Mouse (Mus musculus) E14TG2a.4 (cell line): ENCODE results near the gene Cgnl1.
A peak's percentile ranks its signal among the peaks of the same experiment; 100 is the strongest.

Source experiments
- H3K27me3 ChIP-seq: 2 replicates; pipeline ENCODE4 v1.6.1; 2014; ENCODE audit warnings: low read length, control low read depth; ENCODE audit not compliant: insufficient read depth
- H3K36me3 ChIP-seq: 2 replicates; pipeline ENCODE4 v1.6.1; 2014; ENCODE audit warnings: low read length, control low read depth; ENCODE audit not compliant: insufficient read depth
- H3K4me1 ChIP-seq: replicated peaks from 2 replicates; pipeline ENCODE4 v1.6.1; 2014; ENCODE audit warnings: low read depth, low read length, control low read depth
- H3K4me3 ChIP-seq: replicated peaks from 2 replicates; pipeline ENCODE4 v1.5.1; 2014; ENCODE audit warnings: mild to moderate bottlenecking, low read length
- H3K9me3 ChIP-seq: 2 replicates; pipeline ENCODE4 v1.6.1; 2014; ENCODE audit warnings: low read length, control low read depth
- CTCF ChIP-seq: conservative IDR thresholded peaks from 2 replicates; pipeline ENCODE4 v1.5.1; 2014; ENCODE audit warnings: low read length
- NANOG ChIP-seq: IDR thresholded peaks from 2 replicates; pipeline ENCODE4 v1.6.1; 2014; ENCODE audit warnings: borderline replicate concordance, low read length, mixed read lengths
- POU5F1 ChIP-seq: IDR thresholded peaks from 2 replicates; pipeline ENCODE4 v1.6.1; 2014; ENCODE audit warnings: low read length, borderline replicate concordance

The Cgnl1 gene

DNA sequence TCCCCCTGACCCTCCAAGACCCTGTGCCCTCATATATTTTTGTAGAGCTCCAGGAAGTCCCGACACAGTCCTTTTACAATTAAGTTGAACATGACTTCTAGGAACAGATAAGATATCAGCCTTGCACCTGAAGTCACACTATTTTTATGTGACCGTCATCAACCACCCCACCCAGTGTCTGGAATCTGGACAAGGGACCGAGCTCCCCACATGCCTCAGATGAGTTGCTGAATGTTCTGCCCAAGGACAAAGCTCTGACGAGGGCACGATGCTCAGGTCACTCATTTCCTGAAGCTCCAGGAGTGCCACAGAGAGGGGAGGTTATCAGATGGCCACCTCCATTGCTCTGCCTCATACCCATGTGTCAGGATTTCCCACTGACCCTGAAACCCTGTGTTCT, 100.7 kb downstream of the Cgnl1 start:
- Histone ChIP-seq H3K36me3 (no peaks in the 10 kb centered on the region), H3K4me3 (no peak overlapping the region), H3K4me1 (peaks cover 18% of the 10 kb centered on the region), H3K9me3 (no peaks in the 10 kb centered on the region), H3K27me3 (no peaks in the 10 kb centered on the region)
- TF ChIP-seq CTCF, result no peak
- TF ChIP-seq POU5F1, result no peak
- no peak for TF ChIP-seq NANOG

DNA sequence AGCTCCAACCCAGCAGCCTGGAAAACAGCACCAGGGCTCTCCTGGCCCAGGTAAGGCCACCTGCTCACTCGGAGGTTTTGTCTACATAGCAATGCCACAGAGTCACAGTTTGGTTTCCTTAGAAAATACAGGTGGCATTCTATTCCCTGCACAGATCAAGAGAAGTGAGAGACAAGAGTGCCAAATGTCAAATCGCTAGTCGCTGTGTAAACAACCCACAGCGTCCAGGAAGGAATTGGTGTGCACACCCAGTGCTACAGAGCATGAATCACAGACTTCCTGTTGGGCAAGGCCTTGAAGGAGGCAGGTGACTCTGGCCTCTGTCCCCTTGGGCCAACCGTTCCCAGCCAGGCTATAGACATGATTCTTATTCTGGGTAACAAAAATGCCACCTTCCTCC, 103.8 kb downstream of the Cgnl1 start:
- Histone ChIP-seq H3K27me3 (no peaks in the 10 kb centered on the region), H3K36me3 (no peaks in the 10 kb centered on the region), H3K4me3 (no peak overlapping the region), H3K4me1 (peaks cover 18% of the 10 kb centered on the region), H3K9me3 (no peaks in the 10 kb centered on the region)
- TF ChIP-seq CTCF (no peak), NANOG (no peak), POU5F1 (no peak)

DNA sequence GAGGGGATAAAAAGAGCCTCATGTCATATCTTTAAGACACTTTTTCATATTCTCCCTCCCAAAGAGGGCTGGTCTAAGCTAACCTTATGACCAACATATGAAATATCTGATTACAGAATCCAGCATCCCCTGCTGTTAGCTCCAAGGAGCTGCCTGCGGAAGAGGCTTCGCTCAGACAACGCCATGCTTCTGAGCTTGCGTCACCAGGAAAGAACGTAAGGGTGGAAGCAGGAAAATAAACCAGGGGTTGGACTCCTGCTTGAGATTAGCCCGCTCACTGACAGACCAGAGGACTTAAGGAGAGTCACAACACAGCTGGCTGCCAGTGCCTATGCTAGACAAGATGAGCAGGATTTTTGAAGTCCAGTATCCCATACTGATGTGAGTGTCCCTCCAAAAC, 105.0 kb downstream of the Cgnl1 start:
- no peak for TF ChIP-seq NANOG
- Histone ChIP-seq H3K9me3 (no peaks in the 10 kb centered on the region), H3K4me3 (no peak overlapping the region), H3K36me3 (no peaks in the 10 kb centered on the region), H3K27me3 (no peaks in the 10 kb centered on the region), H3K4me1 (peaks cover 18% of the 10 kb centered on the region)

DNA sequence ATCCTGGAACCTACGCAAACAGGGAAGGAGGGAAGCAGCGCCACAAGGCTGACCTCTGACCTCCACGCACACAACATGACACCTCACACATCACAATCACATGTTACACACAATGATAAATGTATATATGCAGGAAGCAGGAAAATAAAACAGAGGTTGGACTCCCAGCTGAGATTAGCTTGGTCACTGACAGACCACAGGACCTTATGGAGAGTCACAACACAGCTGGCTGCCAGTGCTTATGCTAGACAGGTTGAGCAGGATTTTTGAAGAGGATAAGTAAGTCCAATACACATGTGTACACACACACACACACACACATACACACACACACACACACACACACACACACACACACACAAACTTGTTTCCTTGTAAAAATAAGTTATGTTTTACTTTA, 105.9 kb downstream of the Cgnl1 start:
- H3K9me3 ChIP-seq, result no peaks in the 10 kb centered on the region

DNA sequence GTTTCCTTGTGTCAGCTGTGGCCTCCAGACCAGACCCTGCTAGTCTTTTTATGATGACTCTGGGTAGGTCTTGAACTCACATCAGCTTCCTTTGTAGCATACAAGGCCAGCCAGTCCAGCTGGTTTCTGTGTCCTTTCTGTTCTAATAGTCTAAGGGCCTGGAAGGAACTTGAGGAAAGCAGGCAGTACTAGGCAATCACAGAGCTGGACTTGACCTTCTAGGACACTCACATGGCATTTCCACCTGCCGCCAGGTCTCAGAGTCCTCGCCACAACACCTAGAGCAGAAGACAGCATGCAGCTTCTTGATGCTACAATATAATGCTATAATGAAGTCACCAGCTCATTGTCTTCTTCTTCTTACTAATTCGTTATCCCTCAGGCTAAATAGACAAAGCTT, 106.5 kb downstream of the Cgnl1 start:
- Histone ChIP-seq H3K4me3 (no peak overlapping the region), H3K27me3 (no peaks in the 10 kb centered on the region), H3K36me3 (no peaks in the 10 kb centered on the region), H3K9me3 (no peaks in the 10 kb centered on the region), H3K4me1 (peaks cover 18% of the 10 kb centered on the region)
- TF ChIP-seq POU5F1 (no peak), NANOG (no peak), CTCF (no peak)

More for the DNA sequence above, 105.9 kb downstream of the Cgnl1 start:
- H3K36me3 ChIP-seq, result no peaks in the 10 kb centered on the region
- TF ChIP-seq POU5F1 (no peak), NANOG (no peak), CTCF (no peak)
- no peak overlapping the region for H3K4me3 ChIP-seq
- peaks cover 18% of the 10 kb centered on the region for H3K4me1 ChIP-seq
- no peaks in the 10 kb centered on the region for H3K27me3 ChIP-seq

DNA sequence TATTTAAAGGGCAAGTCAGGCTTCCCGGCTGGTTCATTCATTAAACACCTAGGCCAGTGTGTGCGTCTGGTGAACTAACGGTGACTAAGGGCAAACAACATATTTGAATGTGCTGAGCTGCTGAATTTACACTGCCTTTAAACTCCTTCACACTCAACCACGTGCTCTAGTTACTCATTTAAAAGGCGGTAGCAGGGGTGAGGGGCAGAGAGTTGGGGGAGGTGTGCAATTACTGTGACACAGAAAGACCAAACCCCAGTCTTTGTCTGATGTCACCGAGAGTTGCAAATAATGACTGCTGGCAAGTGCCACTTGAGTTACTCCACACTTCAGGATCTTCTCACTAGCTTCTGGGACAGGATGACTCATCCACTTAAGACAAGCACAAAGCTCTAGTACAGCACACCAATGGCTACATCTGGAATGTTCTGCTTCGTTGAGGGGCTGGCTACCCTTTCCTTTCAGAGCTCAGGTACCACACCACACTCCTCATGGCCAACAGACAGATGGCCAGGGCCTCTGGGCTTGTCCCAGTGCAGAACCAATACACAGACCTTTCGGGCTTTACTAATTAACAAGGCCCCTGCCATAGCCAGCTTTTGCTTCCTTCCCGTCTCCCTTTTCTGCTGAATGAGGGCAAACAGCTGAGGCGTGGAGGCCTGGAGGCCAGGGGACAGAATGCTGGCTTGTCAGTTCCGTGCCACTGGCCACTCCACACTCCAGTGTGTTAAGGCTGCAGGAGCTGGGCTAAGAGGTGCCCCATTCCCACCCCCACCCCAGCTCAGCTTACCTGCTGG, 107.8 kb downstream of the Cgnl1 start:
- Histone ChIP-seq H3K4me1 (peaks cover 18% of the 10 kb centered on the region), H3K4me3 (no peak overlapping the region), H3K36me3 (no peaks in the 10 kb centered on the region), H3K9me3 (no peaks in the 10 kb centered on the region), H3K27me3 (no peaks in the 10 kb centered on the region)
- TF ChIP-seq CTCF (no peak), NANOG (no peak), POU5F1 (no peak)

DNA sequence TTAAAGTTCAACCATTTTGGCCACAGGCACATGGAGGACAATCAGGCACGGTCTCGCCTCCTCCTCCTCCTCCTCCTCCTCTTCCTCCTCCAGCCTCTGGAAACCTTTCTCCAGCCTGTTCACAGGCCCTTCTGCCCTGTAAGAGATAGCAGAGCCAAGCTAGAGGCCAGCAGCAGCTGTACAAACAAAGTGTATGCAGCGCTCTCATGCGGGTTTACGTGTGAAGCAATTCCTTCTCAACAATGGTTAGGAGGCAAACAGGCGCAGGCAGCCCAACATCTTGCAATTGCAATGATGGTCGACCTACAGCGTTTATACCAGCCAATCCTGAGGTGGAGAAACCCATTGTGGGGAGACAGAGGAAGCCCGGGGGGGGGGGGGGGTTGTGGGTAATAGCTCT, 110.9 kb downstream of the Cgnl1 start:
- H3K4me3 ChIP-seq, result no peak overlapping the region
- no peaks in the 10 kb centered on the region for H3K4me1 ChIP-seq
- H3K27me3 ChIP-seq, result no peaks in the 10 kb centered on the region
- H3K36me3 ChIP-seq, result no peaks in the 10 kb centered on the region
- no peak for TF ChIP-seq CTCF
- TF ChIP-seq NANOG, result no peak
- no peak for TF ChIP-seq POU5F1
- H3K9me3 ChIP-seq, result no peaks in the 10 kb centered on the region

DNA sequence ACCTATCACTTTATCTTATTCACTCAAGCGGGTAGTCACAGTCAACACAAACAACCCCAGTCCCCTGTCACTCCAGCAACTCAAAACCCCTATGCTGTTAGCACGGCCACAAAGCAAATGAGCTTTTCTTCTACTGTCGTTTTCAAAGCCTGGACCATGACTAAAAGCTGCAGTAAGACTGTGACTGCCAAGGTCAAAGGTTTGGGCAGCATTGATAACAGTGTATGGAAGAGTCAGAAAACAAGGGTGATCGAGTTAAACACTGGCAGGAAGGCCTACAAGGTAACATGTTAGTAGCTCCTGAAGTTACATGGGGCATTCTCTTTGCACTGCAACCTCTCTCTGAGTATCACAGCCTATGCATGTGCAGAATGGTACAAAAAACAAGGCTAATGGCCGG, 111.7 kb downstream of the Cgnl1 start:
- no peaks in the 10 kb centered on the region for H3K9me3 ChIP-seq
- TF ChIP-seq CTCF, result no peak
- no peak for TF ChIP-seq NANOG
- TF ChIP-seq POU5F1, result no peak
- H3K4me1 ChIP-seq, result no peaks in the 10 kb centered on the region

DNA sequence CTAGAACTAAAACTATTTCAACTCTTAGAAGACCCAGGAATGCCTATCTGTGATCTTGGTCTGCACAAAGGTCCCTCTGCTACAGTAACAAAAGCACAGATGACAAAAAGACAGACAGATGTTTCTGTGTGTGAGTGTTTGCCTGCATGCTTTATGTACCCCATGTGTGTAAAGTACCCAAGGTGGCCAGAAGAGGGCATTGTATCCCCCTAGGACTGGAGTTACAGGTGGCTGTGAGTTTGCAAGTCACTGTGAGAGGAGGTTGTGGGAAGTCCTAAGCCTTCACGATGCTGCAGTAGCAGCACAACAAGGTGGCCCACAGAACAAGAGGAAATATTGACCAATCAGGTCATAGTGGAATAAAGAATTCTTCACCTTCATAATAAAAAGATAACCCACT, 114.2 kb downstream of the Cgnl1 start:
- Histone ChIP-seq H3K27me3 (no peaks in the 10 kb centered on the region), H3K4me3 (no peak overlapping the region), H3K9me3 (no peaks in the 10 kb centered on the region), H3K4me1 (no peaks in the 10 kb centered on the region), H3K36me3 (0 out of 2 replicates have a peak, but pooled peaks cover 5% of the 10 kb centered on the region)
- TF ChIP-seq CTCF (peak; percentile 46), NANOG (no peak), POU5F1 (no peak)

More for the DNA sequence above, 111.7 kb downstream of the Cgnl1 start:
- Histone ChIP-seq H3K4me3 (no peak overlapping the region), H3K27me3 (no peaks in the 10 kb centered on the region), H3K36me3 (0 out of 2 replicates have a peak, but pooled peaks cover under 1% of the 10 kb centered on the region)
